Mouse (Mus musculus) lung, postnatal 25 days (tissue): Measurements from ENCODE around the gene Wfdc5.
A peak's percentile ranks its signal among the peaks of the same experiment; 100 is the strongest.

Source experiments
- DNase-seq: peaks from one replicate; pipeline ENCODE4 v3.0.0; 2022; ENCODE audit warnings: low spot score

The Wfdc5 gene

GRCm38 (mm10) chr2:164174649-164175395 lies 7.7 kb downstream of the Wfdc5 start:
- no peak for DNase-seq

- no peak for DNase-seq
These were observed 9.1 kb downstream of the Wfdc5 start for GRCm38 (mm10) chr2:164173394-164173793.

GRCm38 (mm10) chr2:164170902-164171301 lies 11.6 kb downstream of the Wfdc5 start, which contains the start of gene Kcns1:
Gene Kcns1, minus strand, starts transcription at chr2:164171113.
- DNase-seq, result no peak

- DNase-seq, result no peak
These were observed 12.2 kb downstream of the Wfdc5 start for GRCm38 (mm10) chr2:164170326-164170725.

GRCm38 (mm10) chr2:164168571-164168946 lies 14.0 kb downstream of the Wfdc5 start:
- no peak for DNase-seq

- no peak for DNase-seq
These were observed 14.6 kb downstream of the Wfdc5 start for GRCm38 (mm10) chr2:164167752-164168570.

GRCm38 (mm10) chr2:164164941-164165340 lies 17.6 kb downstream of the Wfdc5 start:
- no peak for DNase-seq

GRCm38 (mm10) chr2:164161515-164162055 lies 21.0 kb downstream of the Wfdc5 start:
- DNase-seq, result no peak

GRCm38 (mm10) chr2:164158838-164159237 lies 23.7 kb downstream of the Wfdc5 start:
- no peak for DNase-seq

- DNase-seq, result no peak
These were observed 26.4 kb downstream of the Wfdc5 start for GRCm38 (mm10) chr2:164156158-164156557.

GRCm38 (mm10) chr2:164154007-164154406 lies 28.5 kb downstream of the Wfdc5 start:
- DNase-seq, result no peak

- DNase-seq, result no peak
These were observed 30.2 kb downstream of the Wfdc5 start for GRCm38 (mm10) chr2:164152341-164152740.

- no peak for DNase-seq
These were observed 32.3 kb downstream of the Wfdc5 start for GRCm38 (mm10) chr2:164150086-164150760.

GRCm38 (mm10) chr2:164146556-164146955 lies 36.0 kb downstream of the Wfdc5 start:
- no peak for DNase-seq

- DNase-seq, result no peak
These were observed 38.0 kb downstream of the Wfdc5 start for GRCm38 (mm10) chr2:164144541-164144940.

GRCm38 (mm10) chr2:164144025-164144424 lies 38.5 kb downstream of the Wfdc5 start:
- no peak for DNase-seq

GRCm38 (mm10) chr2:164142021-164142420 lies 40.5 kb downstream of the Wfdc5 start:
- no peak for DNase-seq

GRCm38 (mm10) chr2:164137754-164138153 lies 44.8 kb downstream of the Wfdc5 start:
- no peak for DNase-seq

GRCm38 (mm10) chr2:164136393-164136792 lies 46.1 kb downstream of the Wfdc5 start:
- no peak for DNase-seq

- DNase-seq, result no peak
These were observed 47.2 kb downstream of the Wfdc5 start for GRCm38 (mm10) chr2:164135367-164135766.

- peak; percentile 26 for DNase-seq
These were observed 48.0 kb downstream of the Wfdc5 start for GRCm38 (mm10) chr2:164134563-164134962.

GRCm38 (mm10) chr2:164131586-164131985 lies 51.0 kb downstream of the Wfdc5 start:
- DNase-seq, result no peak
